Mouse (Mus musculus): Measurements from ENCODE around the gene Sphk1. TPM values are rescaled to one million over a fixed set of nuclear protein-coding genes. Genes with fewer than 3 reads are reported as not detected.

Gene Sphk1
- polyA plus RNA-seq, 1 experiment from 2014 or later: 3.1 TPM

Other genes starting within 250 kb of the Sphk1 start
- 0.22 and 0.26 TPM in 2 replicates for gene Galr2, start 250.0 kb upstream of the Sphk1 start, polyA plus RNA-seq (2015; fragmentation: Nextera tagmentation; extraction: Ambion mirVana)
- gene Exoc7, start 223.7 kb upstream of the Sphk1 start, polyA plus RNA-seq (2015; fragmentation: Nextera tagmentation; extraction: Ambion mirVana): 92.0 and 104 TPM in 2 replicates
- 6.2 and 12.4 TPM in 2 replicates for gene Foxj1, start 195.5 kb upstream of the Sphk1 start, polyA plus RNA-seq (2015; fragmentation: Nextera tagmentation; extraction: Ambion mirVana)
- 25.7 and 31.3 TPM in 2 replicates for gene Rnf157, start 117.9 kb upstream of the Sphk1 start, polyA plus RNA-seq (2015; fragmentation: Nextera tagmentation; extraction: Ambion mirVana)
- 47.7 and 50.3 TPM in 2 replicates for gene Ubald2, start 96.8 kb upstream of the Sphk1 start, polyA plus RNA-seq (2015; fragmentation: Nextera tagmentation; extraction: Ambion mirVana)
- gene Qrich2, start 64.7 kb upstream of the Sphk1 start, polyA plus RNA-seq (2015; fragmentation: Nextera tagmentation; extraction: Ambion mirVana): not detected in 2 replicates
- 175 and 187 TPM in 2 replicates for gene Prpsap1, start 36.7 kb upstream of the Sphk1 start, polyA plus RNA-seq (2015; fragmentation: Nextera tagmentation; extraction: Ambion mirVana)
- 12.3 and 12.7 TPM in 2 replicates for gene Ube2o, start 50.5 kb downstream of the Sphk1 start, polyA plus RNA-seq (2015; fragmentation: Nextera tagmentation; extraction: Ambion mirVana)
- 0.22 and 0.34 TPM in 2 replicates for gene Aanat, start 55.5 kb downstream of the Sphk1 start, polyA plus RNA-seq (2015; fragmentation: Nextera tagmentation; extraction: Ambion mirVana)
- 0.76 and 0.77 TPM in 2 replicates for gene Rhbdf2, start 96.1 kb downstream of the Sphk1 start, polyA plus RNA-seq (2015; fragmentation: Nextera tagmentation; extraction: Ambion mirVana)
- gene Prcd, start 122.6 kb downstream of the Sphk1 start, polyA plus RNA-seq (2015; fragmentation: Nextera tagmentation; extraction: Ambion mirVana): 1.0 and 1.2 TPM in 2 replicates
- gene Cygb, start 123.4 kb downstream of the Sphk1 start, polyA plus RNA-seq (2015; fragmentation: Nextera tagmentation; extraction: Ambion mirVana): 8.8 TPM in 2 replicates
- gene St6galnac1, start 244.6 kb downstream of the Sphk1 start, polyA plus RNA-seq (2015; fragmentation: Nextera tagmentation; extraction: Ambion mirVana): not detected in 2 replicates

Measured in midbrain, embryonic 13.5 days (tissue).